Mouse (Mus musculus): Measurements from ENCODE around the gene Dgcr8. TPM values are rescaled to one million over a fixed set of nuclear protein-coding genes. Genes with fewer than 3 reads are reported as not detected.

Dgcr8 gene
- polyA plus RNA-seq (2021; fragmentation: Nextera tagmentation): 7.7 and 9.7 TPM in 2 replicates
- long read RNA-seq, experiment 1, full-length matches to known transcripts: 65 of 110 reads
- long read RNA-seq, experiment 1, partial matches to known transcripts: 24 of 110 reads
- long read RNA-seq, experiment 1, other reads (novel, unspliced or antisense): 21 of 110 reads
- long read RNA-seq, experiment 2, full-length matches to known transcripts: 3 of 16 reads
- long read RNA-seq, experiment 2, partial matches to known transcripts: 8 of 16 reads
- long read RNA-seq, experiment 2, other reads (novel, unspliced or antisense): 5 of 16 reads

GRCm38 (mm10) chr16:18289067-18289588, at the start of gene Dgcr8:
TSS of gene Dgcr8 (minus strand) at chr16:18289246.

GRCm38 (mm10) chr16:18258221-18258620, 30.8 kb downstream of the Dgcr8 start, which contains the start of gene Gm49776:
TSS of gene Gm49776 (minus strand) at chr16:18258321.

GRCm38 (mm10) chr16:18248433-18249363, 40.3 kb downstream of the Dgcr8 start, which contains the start of the genes Trmt2a and Ranbp1:
TSS of gene Trmt2a (plus strand) at chr16:18248679.
TSS of gene Ranbp1 (minus strand) at chr16:18248732.

GRCm38 (mm10) chr16:18234671-18235388, 54.2 kb downstream of the Dgcr8 start, which contains the start of gene Zdhhc8:
TSS of gene Zdhhc8 (minus strand) at chr16:18235136.

GRCm38 (mm10) chr16:18217579-18217978, 71.5 kb downstream of the Dgcr8 start, which contains the start of gene Ccdc188:
TSS of gene Ccdc188 (plus strand) at chr16:18217879.

Other genes with a start within 250 kb of the Dgcr8 start
- gene Dgcr6, start 236.4 kb downstream of the Dgcr8 start, polyA plus RNA-seq (2021; fragmentation: Nextera tagmentation): 155 and 169 TPM in 2 replicates
- 45.3 and 63.1 TPM in 2 replicates for gene Prodh, start 199.0 kb downstream of the Dgcr8 start, polyA plus RNA-seq (2021; fragmentation: Nextera tagmentation)
- 14.9 and 66.7 TPM in 2 replicates for gene Rtn4r, start 161.6 kb downstream of the Dgcr8 start, polyA plus RNA-seq (2021; fragmentation: Nextera tagmentation)
- gene Ccdc188, start 71.4 kb downstream of the Dgcr8 start, polyA plus RNA-seq (2021; fragmentation: Nextera tagmentation): not detected in 2 replicates
- 25.9 and 36.8 TPM in 2 replicates for gene Zdhhc8, start 54.1 kb downstream of the Dgcr8 start, polyA plus RNA-seq (2021; fragmentation: Nextera tagmentation)
- gene Trmt2a, start 40.6 kb downstream of the Dgcr8 start, polyA plus RNA-seq (2021; fragmentation: Nextera tagmentation): 34.2 and 37.7 TPM in 2 replicates
- gene Ranbp1, start 40.5 kb downstream of the Dgcr8 start, polyA plus RNA-seq (2021; fragmentation: Nextera tagmentation): 170 and 179 TPM in 2 replicates
- gene Gm49776, start 30.9 kb downstream of the Dgcr8 start, polyA plus RNA-seq (2021; fragmentation: Nextera tagmentation): not detected in 2 replicates
- gene Tango2, start 58.9 kb upstream of the Dgcr8 start, polyA plus RNA-seq (2021; fragmentation: Nextera tagmentation): 157 and 170 TPM in 2 replicates
- 8.2 and 9.8 TPM in 2 replicates for gene Arvcf, start 58.9 kb upstream of the Dgcr8 start, polyA plus RNA-seq (2021; fragmentation: Nextera tagmentation)
- gene Txnrd2, start 137.1 kb upstream of the Dgcr8 start, polyA plus RNA-seq (2021; fragmentation: Nextera tagmentation): 43.7 and 49.9 TPM in 2 replicates
- gene Comt, start 137.6 kb upstream of the Dgcr8 start, polyA plus RNA-seq (2021; fragmentation: Nextera tagmentation): 178 and 179 TPM in 2 replicates
- 10.3 and 11.3 TPM in 2 replicates for gene Gnb1l, start 209.5 kb upstream of the Dgcr8 start, polyA plus RNA-seq (2021; fragmentation: Nextera tagmentation)
- 2.3 and 2.7 TPM in 2 replicates for gene Rtl10, start 209.7 kb upstream of the Dgcr8 start, polyA plus RNA-seq (2021; fragmentation: Nextera tagmentation)

Measured in left cerebral cortex, adult 6 months (tissue).